Mouse (Mus musculus) MN1 (cell line): Measurements from ENCODE around the gene Sec24a.

Source experiments
- DNase-seq: peaks from one replicate; pipeline ENCODE4 v3.0.0-alpha.2; 2016; ENCODE audit warnings: low spot score

Gene Sec24a

GRCm38 (mm10) chr11:51688330-51689328, 74.8 kb downstream of the Sec24a start, which contains the start of gene 0610009B22Rik:
Gene 0610009B22Rik (minus strand): TSS chr11:51688874.
- DNase-seq: peak; percentile 100

DNA sequence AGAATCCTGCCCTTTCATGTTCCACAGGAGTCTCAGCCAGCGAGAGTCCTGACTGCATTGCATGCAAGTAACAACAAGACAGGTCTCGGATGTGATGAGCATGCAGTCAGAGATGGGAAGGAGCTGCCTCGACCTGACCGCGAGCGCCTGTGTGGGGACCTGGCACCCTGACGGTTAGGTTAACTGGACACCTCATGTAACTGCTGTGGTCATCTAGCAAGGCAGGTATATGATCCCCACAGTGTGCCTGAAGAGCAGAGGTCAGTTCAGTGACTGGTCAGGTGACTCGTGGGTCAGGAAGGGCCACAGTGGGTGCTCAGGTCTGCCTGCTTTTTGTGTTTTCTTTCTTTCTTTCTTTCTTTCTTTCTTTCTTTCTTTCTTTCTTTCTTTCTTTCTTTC, 81.5 kb downstream of the Sec24a start:
- DNase-seq: no peak

- peak; percentile 90 for DNase-seq
Observed at GRCm38 (mm10) chr11:51681324-51681975, 82.0 kb downstream of the Sec24a start.

DNA sequence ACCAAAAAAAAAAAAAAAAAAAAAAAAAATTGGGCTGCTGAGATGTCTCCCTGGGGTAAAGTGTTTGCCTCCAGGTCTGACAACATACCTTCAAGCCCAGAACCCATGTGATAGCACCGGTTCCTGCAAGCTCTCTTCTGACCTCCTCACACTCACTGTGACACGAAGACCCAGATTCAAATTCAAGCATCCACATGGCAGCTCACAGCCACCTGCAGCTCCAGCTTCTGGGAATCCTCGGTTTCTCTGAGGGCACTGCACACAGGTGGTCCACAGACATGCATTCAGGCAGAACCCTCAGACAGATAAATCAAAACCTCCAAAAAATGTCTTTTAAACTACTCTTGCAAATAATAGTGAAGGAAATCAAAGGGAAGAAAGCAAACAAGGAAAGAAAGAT, 84.0 kb downstream of the Sec24a start:
- no peak for DNase-seq

DNA sequence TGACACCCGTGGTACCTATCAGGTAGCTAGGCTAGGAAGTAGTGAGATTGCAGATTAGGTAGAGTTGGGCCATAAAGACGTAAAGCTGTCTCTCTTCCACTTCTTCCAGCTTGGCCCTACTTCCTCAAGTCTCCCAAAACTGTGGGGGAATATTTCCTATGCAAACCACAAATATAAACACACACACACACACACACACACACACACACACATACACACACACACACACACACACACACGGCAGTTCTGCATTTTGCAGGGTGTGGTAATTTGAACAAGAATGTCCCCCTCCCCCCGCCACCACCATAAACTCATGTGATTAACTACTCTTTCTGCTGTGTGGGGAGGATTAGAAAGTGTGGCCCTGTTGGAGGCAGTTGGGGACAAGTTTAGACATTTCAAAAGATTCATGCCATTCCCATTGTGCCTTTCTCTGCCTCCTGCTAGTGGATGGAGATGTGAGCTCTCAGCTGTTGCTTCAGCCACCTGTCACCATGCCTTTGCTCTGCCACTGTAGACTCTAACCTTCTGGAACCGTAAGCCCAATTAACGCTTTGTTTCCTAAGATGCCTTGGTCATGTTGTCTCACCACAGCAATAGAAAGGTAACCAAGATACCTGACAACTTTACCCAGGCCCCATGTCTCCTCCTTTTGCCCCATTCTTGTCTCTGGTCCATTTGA, 85.6 kb downstream of the Sec24a start:
- DNase-seq: no peak

DNA sequence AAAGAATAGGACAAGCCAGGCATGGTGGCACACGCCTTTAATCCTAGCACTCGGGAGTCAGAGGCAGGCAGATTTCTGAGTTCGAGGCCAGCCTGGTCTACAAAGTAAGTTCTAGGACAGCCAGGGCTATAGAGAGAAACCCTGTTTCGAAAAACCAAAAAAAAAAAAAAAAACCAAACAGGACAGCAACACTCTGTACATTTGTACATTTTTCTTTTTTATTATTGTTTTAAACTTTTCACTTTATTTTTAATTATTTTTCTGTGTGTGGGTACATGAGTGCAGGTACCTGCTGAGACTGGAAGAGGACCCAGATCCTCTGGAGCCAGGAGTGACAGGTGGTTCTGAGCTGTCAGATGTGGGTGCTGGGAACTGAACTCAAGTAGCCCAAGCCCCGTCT, 88.0 kb downstream of the Sec24a start:
- no peak for DNase-seq

DNA sequence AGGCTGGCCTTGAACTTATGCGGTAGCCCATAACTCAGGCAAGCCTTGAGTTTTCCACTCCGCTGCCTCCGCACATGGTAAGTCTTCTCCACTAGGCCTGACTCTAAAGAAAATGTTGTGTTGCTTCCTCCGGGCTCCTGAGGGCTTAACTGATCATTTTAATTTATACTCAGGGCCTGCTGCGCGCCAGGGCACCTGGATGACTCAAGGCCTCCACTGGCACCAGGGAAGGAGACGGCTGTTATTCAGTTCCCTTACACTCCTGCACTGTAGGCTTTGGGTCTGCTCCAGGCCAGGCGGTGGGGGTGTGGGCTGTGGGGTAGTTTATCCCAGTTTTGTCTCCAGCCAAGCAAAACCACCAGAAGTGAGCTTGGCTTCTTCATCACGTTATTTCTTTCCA, 90.1 kb downstream of the Sec24a start:
- peak; percentile 51 for DNase-seq

GRCm38 (mm10) chr11:51671376-51671775, 92.1 kb downstream of the Sec24a start:
- peak; percentile 51 for DNase-seq

GRCm38 (mm10) chr11:51670846-51671245, 92.6 kb downstream of the Sec24a start:
- DNase-seq: no peak

GRCm38 (mm10) chr11:51664747-51665146, 98.7 kb downstream of the Sec24a start:
- DNase-seq: peak; percentile 26

- peak; percentile 36 for DNase-seq
Observed at GRCm38 (mm10) chr11:51662632-51663031, 100.8 kb downstream of the Sec24a start.

GRCm38 (mm10) chr11:51661867-51662365, 101.5 kb downstream of the Sec24a start:
- peak; percentile 35 for DNase-seq

- peak; percentile 74 for DNase-seq
Observed at GRCm38 (mm10) chr11:51658705-51659104, 104.7 kb downstream of the Sec24a start.

- DNase-seq: peak; percentile 41
Observed at GRCm38 (mm10) chr11:51658291-51658690, 105.1 kb downstream of the Sec24a start.

DNA sequence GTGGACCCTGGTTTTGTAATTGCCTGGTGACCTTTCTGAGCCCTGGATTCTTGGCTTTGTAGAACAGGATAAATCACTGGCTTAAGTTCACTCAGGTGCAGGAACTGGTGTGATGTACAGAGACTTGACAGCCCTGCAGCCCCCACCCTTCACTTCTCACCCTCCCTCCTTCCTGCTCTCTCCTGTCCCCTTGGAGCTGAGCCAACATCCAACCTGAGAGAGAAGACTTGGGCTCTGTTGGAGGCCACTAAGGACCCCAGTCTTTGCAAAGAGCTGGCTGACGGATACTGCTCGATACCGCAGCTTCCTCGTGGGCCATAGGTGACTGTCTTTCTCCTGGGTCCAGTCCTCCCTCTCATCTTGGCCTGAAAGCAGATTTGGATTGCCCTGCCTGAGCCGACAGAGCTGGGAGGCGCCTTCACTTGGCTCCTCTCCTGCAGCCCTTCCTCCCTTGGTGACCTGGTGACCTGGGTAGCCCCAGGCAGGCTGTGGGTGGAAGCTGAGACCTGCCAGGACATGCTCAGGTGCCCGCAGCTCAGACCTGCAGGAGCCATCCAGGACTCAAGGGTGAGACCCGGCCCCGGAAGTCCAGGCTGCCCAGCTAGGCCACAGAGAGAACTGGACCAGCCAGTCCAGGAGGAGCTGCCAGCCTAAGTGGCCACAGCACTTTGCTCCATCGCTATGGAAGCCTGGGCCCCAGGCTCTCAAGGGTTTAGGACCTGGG, 106.5 kb downstream of the Sec24a start:
- no peak for DNase-seq

DNA sequence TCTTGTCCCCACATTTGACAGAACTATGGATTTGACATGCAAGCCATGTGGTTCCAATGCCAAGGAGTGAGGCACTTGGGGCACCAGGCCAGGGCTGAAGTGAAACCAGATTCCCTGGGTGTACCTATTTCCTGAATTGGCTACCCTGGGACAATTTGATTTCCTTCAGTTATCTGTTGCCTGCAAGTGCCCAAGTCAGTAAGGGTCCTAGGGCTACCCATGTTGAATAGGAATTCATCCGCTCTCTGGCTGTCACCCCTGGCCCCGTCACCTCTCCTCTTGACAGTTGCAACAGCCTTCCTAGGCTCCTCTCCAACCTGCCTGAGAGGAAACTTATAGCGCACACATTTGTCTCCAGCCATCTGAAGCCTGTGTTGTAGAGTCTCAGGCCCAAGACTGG, 108.5 kb downstream of the Sec24a start:
- DNase-seq: no peak

GRCm38 (mm10) chr11:51653736-51654135, 109.7 kb downstream of the Sec24a start:
- no peak for DNase-seq

DNA sequence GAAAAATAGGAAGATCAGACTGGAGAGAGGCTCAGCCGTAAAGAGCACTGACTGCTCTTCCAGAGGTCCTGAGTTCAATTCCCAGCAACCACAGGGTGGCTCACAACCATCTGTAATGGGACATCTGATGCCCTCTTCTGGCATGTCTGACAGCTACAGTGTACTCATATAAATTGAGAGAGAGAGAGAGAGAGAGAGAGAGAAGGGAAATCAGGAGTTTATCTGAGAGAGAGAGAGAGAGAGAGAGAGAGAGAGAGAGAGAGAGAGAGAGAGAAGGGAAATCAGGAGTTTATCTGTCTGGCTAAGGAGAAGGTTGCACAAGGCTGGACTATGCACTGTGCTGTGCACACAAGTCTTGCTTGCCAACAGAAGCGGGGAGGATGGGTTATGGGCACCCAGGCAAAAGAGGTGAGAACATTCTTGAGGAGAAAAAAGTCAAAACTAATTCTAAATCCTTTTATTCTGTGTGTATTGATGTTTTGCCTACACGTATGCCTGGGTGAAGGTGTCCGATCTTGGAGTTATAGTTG, 110.5 kb downstream of the Sec24a start:
- no peak for DNase-seq

DNA sequence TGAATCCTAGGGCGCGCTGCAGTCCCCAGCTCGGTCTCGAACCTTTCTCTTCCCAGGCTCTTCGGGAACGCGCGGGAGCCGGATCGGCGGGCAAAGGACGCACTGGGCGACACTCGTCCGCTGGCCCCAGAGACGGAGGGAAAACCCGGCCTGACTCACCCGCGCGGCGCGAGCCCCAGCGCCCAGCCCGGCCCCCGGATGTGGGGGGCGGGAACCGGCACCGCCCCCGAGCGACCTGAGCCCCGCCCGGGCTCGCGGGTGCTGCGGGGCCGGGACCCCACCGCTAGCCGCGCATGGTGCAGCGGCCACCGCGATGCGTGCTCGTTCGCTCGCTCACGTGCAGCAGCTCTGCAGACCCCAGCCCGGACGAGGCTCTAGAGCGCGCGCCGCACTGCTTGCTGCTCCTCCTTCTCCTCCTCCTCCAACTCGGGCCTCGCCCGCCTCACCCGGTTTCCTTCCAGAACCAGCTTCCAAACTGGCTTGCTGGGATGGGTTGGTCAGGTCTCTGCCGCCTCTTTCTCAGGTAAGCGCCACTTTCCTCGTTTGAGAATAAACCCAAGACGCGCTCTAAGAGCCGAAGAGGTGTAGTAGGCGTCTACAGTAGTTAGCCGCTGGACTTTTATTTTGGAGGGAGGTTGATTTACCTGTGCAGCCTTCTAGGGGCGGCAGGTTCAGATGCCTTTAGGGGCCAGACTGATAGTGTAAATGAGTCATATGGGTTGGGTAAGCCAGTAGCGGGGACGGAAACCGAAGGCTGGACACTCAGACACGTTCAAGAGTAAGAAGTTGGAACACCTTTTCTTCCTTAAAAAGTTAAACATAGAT, 112.5 kb downstream of the Sec24a start, which contains the start of the genes N4bp3 and D930048N14Rik:
N4bp3 (minus strand) TSS at position 152 of the 825 bp plus-strand sequence.
D930048N14Rik (plus strand) TSS at position 264 of the 825 bp plus-strand sequence.
- DNase-seq: no peak

DNA sequence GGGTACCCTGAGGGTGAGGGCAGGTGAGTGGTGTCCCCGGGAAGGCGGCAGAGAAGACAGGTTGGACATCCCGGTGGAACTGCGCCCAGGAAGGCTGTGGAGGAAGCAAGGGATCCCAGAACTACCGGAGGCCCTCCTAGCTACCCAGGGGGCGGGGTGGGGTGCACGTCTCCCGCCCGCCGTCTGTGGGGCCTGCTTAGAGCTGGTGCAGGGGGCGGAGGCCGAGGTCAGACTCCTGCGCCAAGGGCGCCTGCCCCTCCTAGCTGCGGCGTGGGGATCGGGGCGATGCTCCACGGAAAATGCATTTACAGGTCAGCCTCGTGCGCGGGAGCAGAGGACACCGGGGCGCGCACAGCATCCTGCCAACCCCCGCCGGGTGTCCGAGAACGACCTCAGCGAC, 113.2 kb downstream of the Sec24a start:
- DNase-seq: no peak
